Mouse (Mus musculus): ENCODE results near the gene Marc1.

DNA sequence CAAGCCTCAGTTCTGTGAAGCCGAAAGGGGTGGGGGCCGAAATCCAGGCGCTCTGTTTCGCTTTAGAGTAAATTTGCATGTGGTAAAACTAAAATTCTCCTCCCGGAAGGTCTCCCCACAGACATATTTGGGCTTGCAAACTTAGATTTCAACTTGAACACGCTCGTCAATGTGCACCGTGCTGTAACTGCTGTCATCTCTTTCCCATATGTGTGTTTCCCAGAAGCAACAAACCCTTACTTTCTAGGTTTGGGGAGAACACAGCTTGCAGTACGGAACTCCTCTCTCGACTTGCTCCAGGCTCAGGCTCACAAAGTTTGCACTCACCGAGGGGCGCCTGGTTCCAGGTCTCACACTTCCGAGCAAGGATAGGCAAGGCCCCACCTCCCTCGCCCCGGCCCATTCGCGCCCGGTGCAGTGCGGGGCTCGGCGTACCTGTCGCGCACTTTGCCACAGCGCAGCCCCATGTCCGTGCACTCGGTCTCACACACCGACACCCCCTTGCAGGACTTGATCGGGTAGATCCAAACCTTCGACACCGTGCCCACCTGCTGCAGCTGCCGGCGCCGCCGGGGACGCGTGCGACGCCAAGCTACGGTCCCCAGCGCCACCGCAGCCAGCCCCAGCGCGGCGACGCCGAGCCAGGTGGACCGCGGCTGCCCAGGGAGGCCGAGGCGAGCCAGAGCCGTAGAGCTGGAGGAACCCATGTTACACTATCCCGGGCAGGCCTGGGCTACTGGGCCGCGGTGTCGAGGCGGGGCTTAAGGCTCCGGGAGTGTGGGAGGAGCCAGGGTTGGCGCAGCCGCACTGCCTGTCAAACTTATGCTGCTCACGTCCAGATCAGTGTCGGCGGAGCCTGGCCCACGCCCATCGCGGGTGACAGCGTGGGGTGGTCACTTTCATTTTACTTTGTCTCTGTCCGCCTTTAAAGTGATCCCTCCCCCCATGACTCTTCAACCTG, 34.3 kb upstream of the Marc1 start:
- no peak; the same call in 1 of the 2 replicates for TF ChIP-seq POLR2A (IDR thresholded peaks at IDR 0.05; ENCODE audit: borderline replicate concordance, low read depth, low read length)
- TF ChIP-seq CTCF (IDR thresholded peaks at IDR 0.05; ENCODE audit: low read depth, low read length), result no peak

Data from bone marrow macrophage, adult 2 months (primary cell).